In genomic region chr5:66862151-66862550, GRCm38 (mm10) we compare ENCODE assay signal across 13 mouse cellular contexts.
A peak's percentile ranks its signal among the peaks of the same experiment; 100 is the strongest.
DNase-seq lines count a peak whose midpoint lies in the region; ATAC-seq and TF ChIP-seq lines count a peak whose summit lies in the region.
"Had no signal": no experiment of that assay in that cellular context is flagged by ENCODE, and none has a peak within 500 bp of the region (broad histone marks: within the 10 kb centered on the region; RNA-seq: fewer than 3 reads in every experiment).

No protein-coding gene starts in this region.

- no peak for TF ChIP-seq CTCF in lung, embryonic 14.5 days (IDR thresholded peaks at IDR 0.05; ENCODE audit: low read depth)

- H3K4me1 ChIP-seq in hindbrain, embryonic 14.5 days (replicated peaks; ENCODE audit: control insufficient read depth, insufficient read depth, low read length), result peaks cover 26% of the 10 kb centered on the region
- H3K4me1 ChIP-seq in hindbrain, embryonic 11.5 days (replicated peaks; ENCODE audit: control insufficient read depth, insufficient read depth, low read length), result peaks cover 2% of the 10 kb centered on the region; the same call in 1 of the 2 replicates
- H3K4me1 ChIP-seq in neural tube, embryonic 13.5 days (replicated peaks), result peaks cover 45% of the 10 kb centered on the region
- H3K4me1 ChIP-seq in neural tube, embryonic 15.5 days, result peaks cover 30% of the 10 kb centered on the region
- H3K4me1 ChIP-seq in lung, embryonic 14.5 days (ENCODE audit: insufficient read depth), result peaks cover 19% of the 10 kb centered on the region
- peaks cover 24% of the 10 kb centered on the region for H3K4me1 ChIP-seq in heart, embryonic 12.5 days (replicated peaks)
- H3K4me1 ChIP-seq: megakaryocyte, embryonic 14.5 days had no signal

- no peaks in the 10 kb centered on the region for H3K9me3 ChIP-seq in hindbrain, embryonic 14.5 days (ENCODE audit: control insufficient read depth, low read length)
- no peaks in the 10 kb centered on the region for H3K9me3 ChIP-seq in hindbrain, embryonic 11.5 days (ENCODE audit: control insufficient read depth, low read length)
- H3K9me3 ChIP-seq in neural tube, embryonic 13.5 days, result no peaks in the 10 kb centered on the region
- no peaks in the 10 kb centered on the region for H3K9me3 ChIP-seq in neural tube, embryonic 15.5 days (replicated peaks)
- no peaks in the 10 kb centered on the region for H3K9me3 ChIP-seq in lung, embryonic 14.5 days (ENCODE audit: low read depth, low read length)
- H3K9me3 ChIP-seq in heart, embryonic 12.5 days (replicated peaks), result no peaks in the 10 kb centered on the region
- H3K9me3 ChIP-seq: neural tube, embryonic 12.5 days had no signal

- no peak overlapping the region for H3K4me2 ChIP-seq in hindbrain, embryonic 14.5 days (replicated peaks)
- no peak overlapping the region for H3K4me2 ChIP-seq in hindbrain, embryonic 11.5 days (replicated peaks; ENCODE audit: low read depth, low read length)
- H3K4me2 ChIP-seq in neural tube, embryonic 13.5 days, result no peak overlapping the region
- H3K4me2 ChIP-seq in neural tube, embryonic 15.5 days, result no peak overlapping the region
- H3K4me2 ChIP-seq in lung, embryonic 14.5 days, result no peak overlapping the region
- H3K4me2 ChIP-seq in heart, embryonic 12.5 days, result no peak overlapping the region
- H3K4me2 ChIP-seq: heart, embryonic 11.5 days had no signal

- no peaks in the 10 kb centered on the region for H3K27me3 ChIP-seq in hindbrain, embryonic 14.5 days (ENCODE audit: control insufficient read depth, insufficient read depth, low read length)
- H3K27me3 ChIP-seq in hindbrain, embryonic 11.5 days (ENCODE audit: control insufficient read depth, insufficient read depth, low read length), result no peaks in the 10 kb centered on the region
- H3K27me3 ChIP-seq in neural tube, embryonic 13.5 days, result no peaks in the 10 kb centered on the region
- no peaks in the 10 kb centered on the region for H3K27me3 ChIP-seq in neural tube, embryonic 15.5 days (replicated peaks)
- no peaks in the 10 kb centered on the region for H3K27me3 ChIP-seq in lung, embryonic 14.5 days (ENCODE audit: insufficient read depth, low read length)
- no peaks in the 10 kb centered on the region for H3K27me3 ChIP-seq in heart, embryonic 12.5 days (replicated peaks)
- H3K27me3 ChIP-seq: megakaryocyte, embryonic 14.5 days; neural tube, embryonic 12.5 days had no signal

- no peak overlapping the region for H3K4me3 ChIP-seq in hindbrain, embryonic 14.5 days (replicated peaks; ENCODE audit: low read length)
- no peak overlapping the region for H3K4me3 ChIP-seq in hindbrain, embryonic 11.5 days (ENCODE audit: low read depth, low read length)
- no peak overlapping the region for H3K4me3 ChIP-seq in neural tube, embryonic 13.5 days
- no peak overlapping the region for H3K4me3 ChIP-seq in neural tube, embryonic 15.5 days (replicated peaks)
- no peak overlapping the region for H3K4me3 ChIP-seq in lung, embryonic 14.5 days (ENCODE audit: low read depth, low read length)
- H3K4me3 ChIP-seq in heart, embryonic 12.5 days, result no peak overlapping the region
- H3K4me3 ChIP-seq: neural tube, embryonic 12.5 days had no signal

- H3K27ac ChIP-seq in hindbrain, embryonic 14.5 days, result peak overlapping the region; percentile 34; the same call in 1 of the 2 replicates
- no peak overlapping the region for H3K27ac ChIP-seq in hindbrain, embryonic 11.5 days (ENCODE audit: low read depth, low read length)
- H3K27ac ChIP-seq in neural tube, embryonic 13.5 days (replicated peaks), result peak overlapping the region; percentile 64; the same call in 1 of the 2 replicates
- no peak overlapping the region; the same call in 1 of the 2 replicates for H3K27ac ChIP-seq in neural tube, embryonic 15.5 days (replicated peaks)
- H3K27ac ChIP-seq in lung, embryonic 14.5 days (ENCODE audit: low read depth), result peak overlapping the region; percentile 19
- H3K27ac ChIP-seq in heart, embryonic 12.5 days (ENCODE audit: poor library complexity, severe bottlenecking), result no peak overlapping the region
- H3K27ac ChIP-seq: neural tube, embryonic 12.5 days had no signal

- no peak overlapping the region for H3K9ac ChIP-seq in hindbrain, embryonic 14.5 days
- H3K9ac ChIP-seq in hindbrain, embryonic 11.5 days (ENCODE audit: low read depth, low read length), result no peak overlapping the region
- no peak overlapping the region for H3K9ac ChIP-seq in neural tube, embryonic 13.5 days
- no peak overlapping the region for H3K9ac ChIP-seq in neural tube, embryonic 15.5 days (replicated peaks)
- no peak overlapping the region for H3K9ac ChIP-seq in lung, embryonic 14.5 days
- no peak overlapping the region for H3K9ac ChIP-seq in heart, embryonic 12.5 days
- H3K9ac ChIP-seq: neural tube, embryonic 12.5 days had no signal

- no peak for DNase-seq in hindbrain, embryonic 14.5 days (ENCODE audit: low spot score)
- no peak for DNase-seq in hindbrain, embryonic 11.5 days (ENCODE audit: low spot score)
- DNase-seq in lung, embryonic 14.5 days, result peak; percentile 80
- DNase-seq in urinary bladder, postnatal 4 days (ENCODE audit: low spot score in 2 of 2), result no peak
- no peak for DNase-seq in adrenal gland, adult 8-10 months
- DNase-seq: kidney, postnatal 4 days; thymus, postnatal 25 days had no signal

- no peak for ATAC-seq in hindbrain, embryonic 14.5 days (ENCODE audit: low FRiP score)
- no peak for ATAC-seq in hindbrain, embryonic 11.5 days (ENCODE audit: low FRiP score)
- no peak for ATAC-seq in neural tube, embryonic 13.5 days (ENCODE audit: low read depth)
- ATAC-seq in neural tube, embryonic 15.5 days (ENCODE audit: low FRiP score), result no peak
- peak; percentile 84 for ATAC-seq in lung, embryonic 14.5 days (ENCODE audit: insufficient read depth)
- ATAC-seq in heart, embryonic 12.5 days (ENCODE audit: insufficient number of reproducible peaks, low FRiP score), result no peak

- 43% methylated on average over 4 of the region's 4 CpGs for WGBS in hindbrain, embryonic 14.5 days
- 73% methylated on average over 4 of the region's 4 CpGs for WGBS in hindbrain, embryonic 11.5 days
- WGBS in neural tube, embryonic 13.5 days, result 60% methylated on average over 4 of the region's 4 CpGs
- WGBS in neural tube, embryonic 15.5 days, result 64% methylated on average over 4 of the region's 4 CpGs
- WGBS in lung, embryonic 14.5 days, result 19% methylated on average over 4 of the region's 4 CpGs
- WGBS in heart, embryonic 12.5 days, result 29% methylated on average over 4 of the region's 4 CpGs

- no peaks in the 10 kb centered on the region for H3K36me3 ChIP-seq in hindbrain, embryonic 14.5 days (replicated peaks; ENCODE audit: control insufficient read depth, insufficient read depth)
- H3K36me3 ChIP-seq in hindbrain, embryonic 11.5 days (ENCODE audit: control insufficient read depth, insufficient read depth, low read length), result no peaks in the 10 kb centered on the region
- 0 out of 2 replicates have a peak, but pooled peaks cover 5% of the 10 kb centered on the region for H3K36me3 ChIP-seq in neural tube, embryonic 13.5 days
- no peaks in the 10 kb centered on the region for H3K36me3 ChIP-seq in neural tube, embryonic 15.5 days
- no peaks in the 10 kb centered on the region for H3K36me3 ChIP-seq in lung, embryonic 14.5 days (ENCODE audit: insufficient read depth)
- H3K36me3 ChIP-seq in heart, embryonic 12.5 days, result no peaks in the 10 kb centered on the region
- H3K36me3 ChIP-seq: neural tube, embryonic 12.5 days had no signal

Comparison
In these comparisons a context has a peak if more than half of its experiments do, and no peak if none do; other contexts are left out.
1. H3K27ac ChIP-seq: peak in hindbrain, embryonic 14.5 days (single experiment), neural tube, embryonic 13.5 days (single experiment) and lung, embryonic 14.5 days (single experiment); none in hindbrain, embryonic 11.5 days (single experiment), neural tube, embryonic 15.5 days (single experiment) and heart, embryonic 12.5 days (single experiment).